Mouse (Mus musculus): ENCODE measurements around the gene Dock4.

DNA sequence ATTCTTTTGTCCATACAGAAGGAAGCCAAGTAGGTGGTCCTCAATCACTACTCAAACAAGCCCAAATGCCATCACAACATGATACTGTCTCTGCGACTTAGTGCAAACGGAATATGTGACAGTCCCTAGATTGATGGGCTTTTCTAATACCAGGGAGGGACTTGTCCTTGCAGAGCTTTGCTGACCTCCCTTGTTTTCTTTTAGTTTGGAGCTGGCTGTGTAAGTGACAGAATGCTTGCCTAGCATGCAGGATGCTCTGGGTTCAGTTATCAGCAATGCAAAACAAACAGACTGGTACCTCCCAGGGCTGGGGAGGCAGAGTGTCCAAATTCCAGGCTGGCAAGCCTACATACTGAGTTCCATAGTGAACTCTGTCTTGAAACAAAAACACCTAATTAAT lies 7.7 kb upstream of the Dock4 start:
- TF ChIP-seq CTCF (IDR thresholded peaks at IDR 0.05; ENCODE audit: control insufficient read depth, insufficient read depth, insufficient replicate concordance, low read depth, low read length) (no peak), POLR2A (IDR thresholded peaks at IDR 0.05; ENCODE audit: control insufficient read depth, low read depth, low read length) (no peak)
